Mouse (Mus musculus) liver, embryonic 12.5 days (tissue): ENCODE measurements at regions not wholly inside any gene's neighbourhood (a gene's known extent, or its start where the extent isn't known, plus 50 kb on each side); places are given as distances from the start of the nearest gene placed in this dataset.

Source experiments
- ATAC-seq: fragments of 200-750 bp; cut with Nextera tagmentation; 2 replicates; pipeline ENCODE4 v1.8.0; 2017; ENCODE audit warnings: moderate number of reproducible peaks, mild to moderate bottlenecking, moderate library complexity
- H3K27ac ChIP-seq: fragments of 300-500 bp; sonication (generic); 2 replicates; pipeline ENCODE4 v1.5.1; 2016; ENCODE audit warnings: mild to moderate bottlenecking
- H3K27me3 ChIP-seq: fragments of 300-500 bp; sonication (generic); replicated peaks from 2 replicates; pipeline ENCODE4 v1.6.1; 2016; ENCODE audit warnings: mild to moderate bottlenecking, moderate library complexity
- H3K36me3 ChIP-seq: fragments of 300-500 bp; sonication (generic); 2 replicates; pipeline ENCODE4 v1.6.1; 2016; ENCODE audit warnings: mild to moderate bottlenecking, moderate library complexity
- H3K4me1 ChIP-seq: fragments of 300-500 bp; sonication (generic); 2 replicates; pipeline ENCODE4 v1.6.1; 2016
- H3K4me2 ChIP-seq: fragments of 300-500 bp; sonication (generic); 2 replicates; pipeline ENCODE4 v1.6.1; 2016; ENCODE audit warnings: mild to moderate bottlenecking, moderate library complexity
- H3K4me3 ChIP-seq: fragments of 300-500 bp; sonication (generic); 2 replicates; pipeline ENCODE4 v1.5.1; 2016; ENCODE audit warnings: mild to moderate bottlenecking, moderate library complexity
- H3K9ac ChIP-seq: fragments of 300-500 bp; sonication (generic); 2 replicates; pipeline ENCODE4 v1.6.1; 2016; ENCODE audit warnings: mild to moderate bottlenecking, moderate library complexity
- H3K9me3 ChIP-seq: fragments of 300-500 bp; sonication (generic); replicated peaks from 2 replicates; pipeline ENCODE4 v1.6.1; 2016; ENCODE audit warnings: mild to moderate bottlenecking, moderate library complexity
- WGBS: fragments of 180-500 bp; shearing (Covaris S2); methylation state at CpG from one replicate; pipeline ENCODE4 v1.1.7; 2016; ENCODE audit not compliant: insufficient replicate concordance; 5-methylcytosine and 5-hydroxymethylcytosine counted together

DNA sequence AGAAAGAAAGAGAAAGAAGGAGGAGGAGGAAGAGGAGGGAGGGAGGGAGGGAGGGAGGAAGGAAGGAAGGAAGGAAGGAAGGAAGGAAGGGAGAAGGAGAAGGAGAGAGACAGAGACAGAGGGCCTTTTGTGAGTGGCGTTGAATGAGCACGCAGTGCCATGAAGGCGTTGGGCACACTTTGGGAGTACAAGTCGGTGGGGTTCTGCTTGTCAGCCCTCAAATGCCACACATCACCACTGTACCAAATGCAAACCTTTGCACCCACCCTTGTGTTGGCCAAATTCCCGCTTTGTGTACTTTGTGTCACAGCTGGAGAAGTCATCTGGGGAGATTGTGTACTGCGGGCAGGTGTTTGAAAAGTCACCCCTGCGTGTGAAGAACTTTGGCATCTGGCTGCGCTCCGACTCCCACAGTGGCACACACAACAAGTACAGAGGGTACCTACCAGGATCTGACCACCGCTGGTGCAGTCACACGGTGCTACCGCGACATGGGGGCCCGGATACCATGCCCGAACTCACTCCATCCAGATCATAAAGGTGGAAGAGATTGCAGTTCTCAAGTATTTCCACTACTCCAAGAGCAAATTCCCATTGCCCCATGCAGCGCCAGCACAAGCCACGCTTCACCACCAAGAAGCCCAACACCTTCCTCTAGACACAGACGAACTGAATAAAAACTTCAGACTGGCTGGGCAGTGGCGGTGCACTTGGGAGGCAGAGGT is 49.8 kb upstream of the Cpsf6 start:
- peaks cover 8% of the 10 kb centered on the region; the same call in 1 of the 2 replicates for H3K4me1 ChIP-seq
- no peaks in the 10 kb centered on the region for H3K36me3 ChIP-seq
- WGBS, result 81% methylated on average over 19 of the region's 19 CpGs
- H3K9ac ChIP-seq, result no peak overlapping the region
- no peak for ATAC-seq
- no peaks in the 10 kb centered on the region for H3K9me3 ChIP-seq
- H3K4me2 ChIP-seq, result no peak overlapping the region
- H3K27me3 ChIP-seq, result no peaks in the 10 kb centered on the region
- no peak overlapping the region for H3K4me3 ChIP-seq
- no peak overlapping the region for H3K27ac ChIP-seq
